Mouse (Mus musculus) induced T-regulatory cell, adult 2 months (primary cell): Measurements from ENCODE around the gene Tuba3b.

ENCODE experiments used
- DNase-seq: peaks from one replicate; pipeline ENCODE4 v3.0.0-alpha.2; 2012; ENCODE audit warnings: low read depth

Gene Tuba3b

GRCm38 (mm10) chr6:145615666-145616210 lies at the start of gene Tuba3b:
Tuba3b (plus strand) TSS chr6:145615757.
- no peak for DNase-seq

GRCm38 (mm10) chr6:145567296-145567695 lies 48.3 kb upstream of the Tuba3b start:
- DNase-seq: no peak

GRCm38 (mm10) chr6:145567832-145568231 lies 47.7 kb upstream of the Tuba3b start:
- DNase-seq: no peak

- no peak for DNase-seq
Measured at GRCm38 (mm10) chr6:145568701-145569100, 46.9 kb upstream of the Tuba3b start.

- DNase-seq: no peak
Measured at GRCm38 (mm10) chr6:145573250-145574013, 42.1 kb upstream of the Tuba3b start.

GRCm38 (mm10) chr6:145576762-145577161 lies 38.8 kb upstream of the Tuba3b start:
- DNase-seq: no peak

GRCm38 (mm10) chr6:145578457-145579185 lies 36.9 kb upstream of the Tuba3b start:
- DNase-seq: no peak

DNA sequence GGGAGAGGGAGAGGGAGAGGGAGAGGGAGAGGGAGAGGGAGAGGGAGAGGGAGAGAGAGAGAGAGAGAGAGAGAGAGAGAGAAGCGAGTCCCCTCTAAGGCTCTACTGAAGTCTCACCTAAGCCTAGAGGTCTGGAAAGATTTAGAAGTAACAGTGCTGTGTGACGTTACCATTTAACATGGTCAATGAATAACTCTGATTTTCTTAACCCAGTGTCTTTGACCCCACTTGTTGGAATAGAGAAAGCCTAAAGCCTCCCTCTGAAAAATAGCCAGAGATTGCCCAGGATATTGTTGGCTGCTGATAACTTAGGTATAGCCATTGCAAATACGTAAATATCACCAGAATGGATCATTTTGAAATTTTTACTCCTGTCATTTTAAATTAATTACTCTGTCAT lies 35.8 kb upstream of the Tuba3b start:
- no peak for DNase-seq

GRCm38 (mm10) chr6:145581366-145582170 lies 34.0 kb upstream of the Tuba3b start:
- no peak for DNase-seq

GRCm38 (mm10) chr6:145585052-145585973 lies 30.2 kb upstream of the Tuba3b start:
- no peak for DNase-seq

GRCm38 (mm10) chr6:145590501-145591293 lies 24.9 kb upstream of the Tuba3b start:
- no peak for DNase-seq

DNA sequence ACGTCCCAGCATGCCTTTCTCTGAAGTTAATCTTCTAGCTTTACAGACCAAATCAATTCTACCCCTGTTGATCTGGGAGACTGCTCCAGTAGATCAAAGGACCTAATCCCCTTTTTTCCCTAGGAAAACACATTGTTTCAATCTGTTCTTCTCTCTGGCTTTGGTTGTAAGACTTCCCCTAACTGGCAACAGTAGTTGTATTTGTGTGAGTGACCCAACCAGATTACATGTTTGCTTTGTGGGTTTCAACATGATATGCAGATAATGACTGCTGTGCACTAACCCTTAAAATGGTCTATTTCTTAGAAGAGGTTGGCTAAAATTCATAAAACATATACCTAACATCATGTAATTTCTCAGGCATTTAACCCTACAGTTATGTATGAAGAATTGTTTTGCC lies 24.0 kb upstream of the Tuba3b start:
- no peak for DNase-seq

- DNase-seq: no peak
Measured at GRCm38 (mm10) chr6:145592036-145592435, 23.5 kb upstream of the Tuba3b start.

DNA sequence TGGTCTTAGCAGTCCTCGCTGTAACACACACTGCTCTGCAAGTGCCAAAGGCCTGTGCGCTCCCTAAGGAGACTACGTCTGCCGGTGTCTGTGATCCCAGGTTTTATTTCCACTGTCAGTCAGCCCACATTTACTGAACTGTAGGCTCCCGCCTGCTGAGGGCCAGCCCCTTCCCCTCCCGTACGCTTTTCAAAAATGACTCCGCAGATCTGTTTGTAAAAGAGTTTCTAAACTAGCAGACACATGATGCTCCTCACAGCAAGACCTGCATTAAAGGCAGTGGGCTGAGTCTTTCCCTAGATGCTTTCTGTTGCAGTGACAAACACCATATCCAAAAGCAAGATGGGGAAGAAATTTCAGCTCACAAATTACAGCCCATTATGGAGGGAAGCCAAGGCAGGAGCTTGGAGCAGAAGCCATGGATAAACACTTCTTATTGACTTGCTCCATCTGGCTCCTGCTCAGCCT lies 23.0 kb upstream of the Tuba3b start:
- no peak for DNase-seq

DNA sequence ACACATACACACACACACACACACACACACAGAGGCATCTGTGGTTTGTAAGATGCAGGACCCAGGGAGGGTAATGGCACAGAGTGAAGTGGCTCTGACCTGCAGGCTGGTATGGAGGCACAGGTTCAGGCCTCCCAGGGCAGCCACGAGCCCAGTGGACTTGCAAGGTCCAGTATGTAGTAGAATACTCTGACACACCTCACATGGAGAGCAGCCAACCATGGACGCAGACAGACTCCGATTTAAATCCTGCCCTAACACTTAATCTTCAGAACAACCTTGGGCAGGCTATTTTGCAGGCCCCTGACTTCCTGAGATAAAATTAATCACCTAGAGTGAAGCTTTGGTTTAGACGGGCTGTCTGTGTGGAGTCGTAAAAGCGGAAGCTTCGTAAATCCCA lies 21.6 kb upstream of the Tuba3b start:
- DNase-seq: no peak

- no peak for DNase-seq
Measured at GRCm38 (mm10) chr6:145595905-145596304, 19.7 kb upstream of the Tuba3b start.

GRCm38 (mm10) chr6:145598794-145599555 lies 16.6 kb upstream of the Tuba3b start:
- DNase-seq: no peak

DNA sequence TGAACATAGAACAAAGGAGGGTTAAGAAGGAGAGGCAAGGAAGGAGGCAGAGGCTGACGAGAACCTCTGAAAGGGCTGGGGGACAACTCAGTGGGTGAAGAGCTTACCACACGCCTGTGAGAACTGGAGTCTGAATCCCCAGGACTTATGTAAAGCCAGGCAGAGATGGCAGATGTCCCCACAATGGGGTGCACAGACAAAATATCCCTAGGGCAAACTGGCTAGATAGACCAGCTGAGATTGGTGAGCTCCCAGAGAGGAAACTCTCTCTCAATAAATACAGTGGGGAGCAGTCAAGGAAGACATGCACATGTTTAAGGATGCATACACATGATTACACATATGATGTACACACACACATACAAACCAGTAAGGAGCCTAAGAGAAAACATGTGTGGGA lies 11.4 kb upstream of the Tuba3b start:
- no peak for DNase-seq

- DNase-seq: no peak
Measured at GRCm38 (mm10) chr6:145604648-145605047, 10.9 kb upstream of the Tuba3b start.

DNA sequence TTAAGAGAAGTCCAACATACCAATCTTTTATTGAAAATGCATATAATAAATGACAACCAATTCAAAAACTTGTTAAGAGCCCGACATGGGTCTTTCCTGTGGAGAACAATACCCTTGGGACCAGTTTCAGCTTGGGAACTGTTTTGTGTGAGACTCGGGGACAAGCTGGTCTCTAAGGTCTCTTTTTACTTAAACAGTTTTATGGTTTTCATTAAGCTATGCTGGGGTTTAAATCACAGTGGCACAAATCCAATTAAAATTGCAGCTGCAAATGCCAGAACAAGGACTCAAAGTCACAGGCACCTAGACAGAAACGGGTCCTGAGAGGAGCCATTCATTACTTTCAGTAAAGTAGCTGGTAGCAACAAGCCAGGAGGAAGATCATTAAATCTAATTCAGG lies 10.4 kb upstream of the Tuba3b start:
- DNase-seq: no peak
